Mouse (Mus musculus): ENCODE measurements around the gene Trpv2.

Gene Trpv2

GRCm38 (mm10) chr11:62604123-62604706 lies 29.9 kb downstream of the Trpv2 start:
- DNase-seq: no peak

- no peak for DNase-seq
Measured at GRCm38 (mm10) chr11:62604886-62605618, 30.8 kb downstream of the Trpv2 start.

GRCm38 (mm10) chr11:62605619-62606298 lies 31.5 kb downstream of the Trpv2 start:
- DNase-seq: no peak

- DNase-seq: no peak
Measured at GRCm38 (mm10) chr11:62606299-62607169, 32.2 kb downstream of the Trpv2 start.

DNA sequence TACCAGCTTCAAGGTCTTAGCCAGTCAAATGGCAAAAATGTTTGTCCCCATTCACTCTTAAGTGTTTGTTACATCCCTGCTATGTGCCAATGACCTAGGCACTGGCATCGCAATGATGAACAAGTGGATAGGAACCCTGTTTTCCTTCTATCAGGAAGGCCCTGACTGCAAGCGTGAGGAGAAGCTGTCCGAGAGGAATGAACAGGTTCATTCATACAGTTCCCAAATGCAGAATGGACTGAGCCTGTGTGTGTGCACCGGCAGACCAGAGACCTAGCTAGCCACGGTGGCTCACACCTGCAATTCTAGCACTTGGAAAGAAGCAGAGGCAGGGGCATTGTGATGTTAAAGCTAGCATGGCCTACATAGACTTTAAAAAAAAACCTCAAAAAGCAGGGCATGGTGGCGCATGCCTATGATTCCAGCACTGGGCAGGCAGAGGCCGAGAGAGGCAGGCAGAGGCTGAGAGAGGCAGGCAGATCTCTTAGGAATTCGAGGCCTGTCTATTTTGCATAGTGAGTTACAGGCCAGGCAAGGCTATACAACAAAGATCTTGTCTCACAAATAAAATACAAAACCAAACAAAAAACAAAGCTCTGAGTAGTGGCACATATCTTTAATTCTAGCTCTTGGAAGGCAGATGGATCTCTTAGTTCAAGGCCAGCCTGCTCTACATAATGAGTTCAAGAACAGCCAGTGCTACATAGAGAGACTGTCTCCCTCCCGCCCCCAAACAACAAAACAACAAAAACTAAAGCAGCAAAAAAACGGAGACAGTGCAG lies 33.1 kb downstream of the Trpv2 start:
- DNase-seq: no peak

- no peak for DNase-seq
Measured at GRCm38 (mm10) chr11:62607952-62608201, 33.6 kb downstream of the Trpv2 start.

DNA sequence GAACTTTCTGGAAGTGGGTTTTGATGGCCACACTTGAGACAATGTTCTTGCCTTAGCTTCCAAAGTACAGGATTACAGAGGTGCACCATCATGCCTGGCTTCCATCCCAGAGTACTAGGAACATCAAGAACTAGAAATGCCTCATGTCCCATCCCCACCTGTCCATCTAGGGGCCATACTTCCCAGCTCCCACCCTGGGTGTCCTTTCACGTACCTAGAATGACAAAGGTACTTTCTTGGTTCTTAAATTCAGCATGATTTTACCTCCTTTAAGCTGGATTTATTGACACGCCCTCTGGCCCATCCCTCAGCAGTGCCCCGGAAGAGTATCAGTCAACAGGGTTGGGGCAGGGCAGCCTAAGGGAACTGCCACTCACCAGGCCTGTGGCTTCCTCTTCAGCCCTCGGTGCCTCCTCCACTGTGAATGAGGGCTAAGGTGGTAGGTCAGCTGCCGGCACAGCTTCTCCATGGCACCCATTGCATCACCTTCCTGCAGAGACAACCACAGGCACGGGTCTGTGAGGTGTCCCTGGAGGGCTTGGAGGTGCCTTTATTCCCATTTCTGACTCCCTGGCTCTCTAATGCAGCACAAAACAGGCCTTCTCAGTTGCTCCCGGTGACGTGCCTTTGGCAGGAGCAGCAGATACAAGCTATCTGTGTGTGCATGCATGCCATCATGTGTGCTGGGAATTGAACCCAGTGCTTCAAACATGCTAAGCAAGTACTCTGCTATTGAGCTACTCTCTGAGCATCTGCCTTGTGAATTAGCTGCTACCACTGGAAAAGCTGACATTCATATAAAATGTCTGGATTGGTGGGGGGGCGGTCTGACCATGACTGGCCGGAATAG lies 34.8 kb downstream of the Trpv2 start:
- no peak for DNase-seq

DNA sequence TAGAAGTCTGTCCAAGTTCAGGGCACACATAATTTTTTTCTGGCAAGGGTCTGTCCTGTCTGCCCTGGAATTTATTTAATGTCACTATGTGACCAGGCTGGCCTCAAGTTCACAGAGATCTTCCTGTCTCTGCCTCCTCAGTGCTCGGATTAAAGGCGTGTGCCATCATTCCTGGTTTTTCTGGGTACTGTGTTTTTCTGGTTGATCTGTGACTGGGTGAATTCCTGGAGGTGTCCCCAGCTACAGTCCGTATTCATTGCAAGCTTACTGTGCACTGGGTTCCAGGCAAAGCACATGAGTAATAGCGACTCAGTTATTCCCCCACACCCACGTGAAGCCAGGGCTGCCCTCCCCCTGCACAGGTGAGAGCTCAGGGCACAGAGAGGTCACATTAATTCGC lies 36.0 kb downstream of the Trpv2 start:
- DNase-seq: no peak

DNA sequence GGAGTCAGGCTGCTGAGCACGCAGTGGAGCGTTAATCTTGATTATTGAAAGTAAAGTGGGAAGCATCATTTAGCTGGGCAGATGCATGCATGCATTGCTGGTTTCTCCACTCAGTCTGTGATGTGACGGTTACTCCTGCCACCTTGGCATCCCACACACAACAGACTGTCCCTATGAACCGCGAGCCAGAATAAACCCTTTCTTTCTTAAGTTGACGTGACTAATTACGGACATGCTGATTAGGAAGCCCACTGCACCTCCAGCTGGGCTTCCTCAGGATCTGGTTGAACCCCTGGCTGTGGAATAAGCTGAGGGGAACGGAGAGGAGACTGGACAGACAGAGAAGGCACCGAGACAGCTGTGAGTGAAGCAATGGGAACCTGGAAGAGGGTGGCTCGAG lies 38.3 kb downstream of the Trpv2 start:
- no peak for DNase-seq

GRCm38 (mm10) chr11:62613657-62614365 lies 39.5 kb downstream of the Trpv2 start:
- DNase-seq: peak; percentile 85 to 88

GRCm38 (mm10) chr11:62614876-62615410 lies 40.7 kb downstream of the Trpv2 start:
- DNase-seq: no peak

DNA sequence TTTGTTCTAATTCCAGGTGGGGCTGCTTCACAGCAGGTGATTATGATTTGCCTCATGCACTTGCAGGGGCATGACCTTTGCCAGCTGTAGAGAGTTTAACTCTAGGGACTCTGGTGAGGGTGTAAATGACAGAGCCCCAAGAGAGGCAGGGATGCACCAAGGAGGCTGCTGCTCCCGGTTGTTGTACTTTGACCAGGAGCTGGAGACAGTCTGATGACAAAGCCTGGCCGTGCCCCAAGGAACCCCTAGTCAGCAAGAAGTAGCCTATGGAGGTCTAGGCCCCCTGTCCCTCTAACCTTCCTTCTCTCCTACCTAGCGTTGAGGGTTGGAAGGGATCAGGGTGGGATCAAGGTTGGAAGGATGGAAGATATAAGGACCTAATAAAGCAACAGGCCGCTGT lies 41.2 kb downstream of the Trpv2 start:
- no peak for DNase-seq

DNA sequence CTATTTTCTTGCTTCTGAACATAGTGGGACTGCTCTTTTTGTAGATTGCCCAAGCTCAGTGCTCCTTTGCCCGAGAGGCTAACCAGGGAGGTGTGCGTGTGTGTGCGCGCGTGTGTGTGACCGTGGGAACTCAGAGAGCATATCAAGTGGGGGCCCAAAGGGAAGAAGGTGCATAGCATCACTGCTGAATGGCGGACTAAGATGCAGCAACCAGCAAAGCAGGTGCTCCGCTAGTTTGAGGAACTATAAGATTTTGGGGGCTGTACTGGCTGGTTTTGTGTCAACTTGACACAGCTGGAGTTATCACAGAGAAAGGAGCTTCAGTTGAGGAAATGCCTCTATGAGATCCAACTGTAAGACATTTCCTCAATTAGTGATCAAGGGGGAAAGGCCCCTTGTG lies 46.8 kb downstream of the Trpv2 start:
- no peak for DNase-seq

DNA sequence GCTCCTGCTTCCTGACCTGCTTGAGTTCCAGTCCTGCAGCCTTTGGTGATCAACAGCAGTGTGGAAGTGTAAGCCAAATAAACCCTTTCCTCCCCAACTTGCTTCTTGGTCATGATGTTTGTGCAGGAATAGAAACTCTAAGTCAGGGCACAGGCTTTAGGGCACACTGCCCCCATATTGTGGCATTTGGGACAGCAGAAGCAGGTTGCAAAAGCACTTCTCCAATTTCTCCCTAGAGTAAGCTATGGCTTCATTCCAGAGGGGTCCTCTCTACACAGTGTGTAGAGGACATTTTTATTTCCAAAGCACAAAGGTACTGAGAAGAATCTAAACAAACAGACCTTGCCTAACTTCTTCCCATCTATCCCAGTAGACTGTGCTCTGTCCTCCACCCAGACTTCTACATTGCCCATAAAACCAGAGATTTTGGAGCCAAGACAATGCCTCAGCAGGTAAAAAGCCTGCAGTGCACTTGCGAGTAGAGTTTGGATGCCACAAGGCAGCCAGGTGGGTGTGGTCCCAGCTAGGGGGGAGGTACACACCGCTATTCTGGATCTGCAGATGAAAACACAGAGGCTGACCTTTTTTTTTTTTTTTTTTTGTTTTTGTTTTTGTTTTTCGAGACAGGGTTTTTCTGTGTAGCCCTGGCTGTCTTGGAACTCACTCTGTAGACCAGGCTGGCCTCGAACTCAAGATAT lies 47.4 kb downstream of the Trpv2 start:
- DNase-seq: no peak

- no peak for DNase-seq
Measured at GRCm38 (mm10) chr11:62622850-62623249, 48.6 kb downstream of the Trpv2 start.

- no peak for DNase-seq
Measured at GRCm38 (mm10) chr11:62624341-62625291, 50.3 kb downstream of the Trpv2 start.

DNA sequence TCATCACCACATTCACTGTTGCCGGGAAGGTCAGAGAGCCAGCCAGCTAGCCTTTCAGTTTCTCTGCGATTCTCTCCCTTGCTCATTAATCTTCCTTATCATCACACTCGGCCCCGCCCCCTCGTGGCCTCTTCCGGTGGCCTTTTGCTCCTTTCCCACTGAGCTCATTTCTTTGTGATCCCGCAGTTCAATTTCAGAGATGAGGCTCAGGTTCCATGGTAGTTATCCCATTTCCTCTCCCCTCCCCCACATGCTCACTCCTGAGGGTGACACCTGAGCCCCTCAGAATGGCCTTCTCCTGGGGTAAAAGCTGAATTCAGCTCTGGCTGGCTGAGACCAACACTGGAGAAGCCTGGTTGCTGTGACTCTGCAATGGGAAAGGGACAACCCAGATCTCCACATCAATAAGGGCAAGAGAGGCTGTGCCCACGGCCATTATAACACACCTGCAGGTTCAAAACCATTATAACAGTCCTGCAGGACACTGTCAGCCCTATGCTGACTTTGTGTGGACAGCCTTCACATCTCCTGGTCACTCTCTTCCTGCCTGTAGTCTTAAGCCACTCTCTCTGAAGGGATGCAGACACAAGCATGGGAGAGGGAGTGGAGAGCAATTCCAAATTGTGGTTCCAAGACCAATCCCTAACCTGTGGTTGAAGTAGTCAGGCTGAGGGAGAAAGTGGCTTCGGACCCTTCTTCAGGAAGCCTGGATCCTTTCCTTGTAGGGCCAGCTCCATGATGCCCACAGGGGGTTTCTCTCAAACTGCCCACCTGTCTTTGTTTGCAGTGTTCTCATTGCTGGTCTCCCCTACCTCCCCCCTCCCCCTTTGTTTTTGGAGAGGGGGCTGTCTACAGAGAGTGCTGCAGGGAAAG lies 55.3 kb downstream of the Trpv2 start:
- no peak for DNase-seq

All from thymus, postnatal 36 days (tissue).